Mouse (Mus musculus) cerebellum, adult 18-20 months (tissue): Measurements from ENCODE around the gene Anapc16.

Source experiments
- DNase-seq, 2 experiments: peaks; one replicate each; pipeline ENCODE4 v3.0.0; 2021

Gene Anapc16

DNA sequence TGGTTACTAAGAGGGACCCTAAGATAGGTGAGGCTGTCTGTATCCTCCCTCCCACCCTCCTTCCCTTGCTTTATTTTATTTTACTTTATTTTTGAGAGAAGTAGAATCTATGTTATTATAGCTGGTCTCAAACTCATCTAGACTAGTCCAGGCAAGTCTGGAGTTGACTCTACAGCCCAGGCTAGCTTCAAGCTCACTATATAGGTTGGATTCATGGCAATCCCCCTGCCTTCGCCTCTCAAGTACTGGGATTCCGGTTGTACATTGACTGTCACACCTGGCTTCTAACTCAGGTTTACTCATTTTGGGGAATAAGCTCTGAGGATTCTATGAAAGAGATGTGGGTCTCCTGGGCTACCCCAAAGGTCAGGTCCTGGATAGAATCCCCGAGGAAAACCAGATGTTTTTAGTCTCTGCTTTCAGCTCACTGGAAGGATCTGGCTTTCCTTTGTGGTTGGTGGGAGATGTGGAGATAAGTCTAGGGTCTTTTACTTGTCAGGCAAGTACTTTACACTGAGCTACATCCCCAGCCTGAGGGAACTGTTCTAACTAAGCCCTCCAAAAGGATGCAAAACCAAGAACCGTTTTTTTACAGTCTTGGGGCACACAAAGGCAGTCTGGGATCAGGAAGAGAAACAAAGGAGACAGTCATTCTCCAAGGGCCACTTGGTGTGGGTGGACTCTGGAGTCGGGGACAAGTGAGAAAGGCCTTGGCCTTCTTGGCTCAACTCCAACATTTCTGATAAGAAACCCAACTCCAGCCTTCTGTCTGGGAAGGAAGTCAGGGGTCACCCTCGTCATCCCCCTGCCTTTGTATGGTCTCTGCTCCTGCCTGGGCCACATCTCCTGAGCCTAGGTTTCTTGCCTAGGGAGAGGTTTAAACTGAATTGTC is 54.3 kb downstream of the Anapc16 start:
- no peak for DNase-seq

DNA sequence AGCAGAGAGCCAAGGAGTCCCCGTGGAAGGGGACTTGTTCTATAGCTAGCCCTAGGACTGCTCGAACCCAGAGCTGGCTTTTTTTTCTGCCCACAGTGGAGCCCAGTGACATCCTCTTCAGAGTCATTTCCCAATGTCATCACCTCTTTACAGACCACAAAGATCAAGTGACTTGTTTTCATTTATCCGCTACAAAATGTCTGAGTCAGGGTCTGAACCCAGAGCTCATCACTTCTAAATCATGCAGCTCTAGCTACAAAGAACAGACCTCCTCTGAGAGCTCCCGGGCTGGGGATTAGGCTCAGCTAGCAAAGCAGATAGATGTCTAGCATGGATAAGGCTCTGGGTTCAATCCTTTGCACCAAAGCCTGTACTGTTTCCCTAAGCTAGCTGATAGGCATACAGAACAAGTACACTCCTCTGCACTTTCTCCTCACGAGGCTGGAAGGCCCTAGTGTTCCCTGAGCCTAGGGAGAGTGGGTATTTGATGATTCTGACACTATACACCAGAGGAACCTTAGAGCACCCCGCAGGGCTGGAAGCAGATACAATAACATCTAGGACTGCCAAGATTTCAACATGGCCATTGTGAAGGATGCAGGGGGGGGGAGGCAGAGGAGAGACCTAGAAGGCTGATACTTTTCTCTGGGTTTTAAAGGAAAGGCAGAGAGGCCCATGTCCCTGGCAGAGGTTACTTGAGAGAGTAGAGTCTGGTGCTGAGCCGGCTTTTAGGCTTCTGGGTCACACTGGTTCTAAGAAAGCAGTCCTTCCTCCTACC is 55.5 kb downstream of the Anapc16 start:
- DNase-seq: no peak

DNA sequence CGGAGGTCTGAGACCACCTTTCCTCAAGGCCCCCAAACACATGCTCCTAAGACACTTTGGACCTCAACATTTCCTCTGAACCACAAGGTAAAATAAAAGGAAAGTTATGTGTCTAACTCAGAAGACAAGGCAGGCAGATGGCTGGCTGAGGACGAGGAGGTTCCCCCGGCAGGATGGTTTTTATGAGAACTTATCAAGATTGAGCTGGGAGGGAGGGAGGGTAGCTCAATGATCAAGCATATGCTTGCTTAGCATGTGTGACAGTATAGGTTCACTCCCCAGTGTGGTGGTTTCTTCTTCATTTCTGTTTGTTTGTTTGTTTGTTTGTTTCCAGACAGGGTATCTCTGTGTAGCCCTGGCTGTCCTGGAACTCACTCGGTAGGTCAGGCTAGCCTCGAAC is 56.6 kb downstream of the Anapc16 start:
- DNase-seq: no peak

DNA sequence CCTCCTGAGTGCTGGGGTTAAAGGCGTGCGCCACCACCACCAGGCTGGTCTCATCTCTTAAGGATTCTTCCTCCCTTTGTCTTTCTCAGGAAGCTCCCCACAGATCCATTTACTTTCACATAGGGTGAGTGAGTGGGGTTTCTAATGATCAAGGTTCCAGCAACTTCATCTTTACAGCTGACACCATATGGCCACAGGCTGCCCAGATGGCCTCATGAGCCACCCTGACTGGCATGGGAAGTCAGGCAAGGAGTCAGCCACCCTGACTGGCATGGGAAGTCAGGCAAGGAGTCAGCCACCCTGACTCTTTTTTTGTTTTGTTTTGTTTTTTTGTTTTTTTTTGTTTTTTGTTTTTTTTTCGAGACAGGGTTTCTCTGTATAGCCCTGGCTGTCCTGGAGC is 57.5 kb downstream of the Anapc16 start:
- peak; percentile 50 to 61 for DNase-seq

DNA sequence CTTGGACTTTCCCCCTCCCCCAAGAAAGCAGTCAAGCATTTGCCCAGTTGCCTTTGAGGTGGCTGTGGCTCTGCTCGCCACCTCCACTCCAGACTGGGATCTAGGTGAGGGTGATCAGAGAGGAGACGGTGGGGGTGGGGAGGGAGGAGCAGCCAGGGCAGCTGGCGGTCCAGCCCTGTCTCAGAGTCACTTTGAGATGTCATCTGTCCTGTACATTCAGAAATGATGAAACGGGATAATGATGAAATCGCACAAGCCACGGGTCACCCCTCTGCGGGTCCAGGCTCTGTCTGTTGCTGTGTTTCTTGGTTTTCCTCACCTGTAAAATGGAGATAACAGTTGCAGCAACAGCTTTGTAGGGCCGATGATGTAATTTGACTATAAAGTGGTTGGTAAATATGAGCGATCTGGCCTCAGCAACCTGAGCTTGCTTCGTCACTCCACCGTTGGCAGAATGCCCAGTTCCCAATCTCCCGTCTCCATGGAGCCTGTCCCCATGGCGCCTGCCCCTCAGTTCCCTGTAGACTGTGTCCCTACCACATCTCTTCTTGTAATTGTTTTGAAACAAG is 59.4 kb downstream of the Anapc16 start:
- DNase-seq: peak; percentile 71 to 75

DNA sequence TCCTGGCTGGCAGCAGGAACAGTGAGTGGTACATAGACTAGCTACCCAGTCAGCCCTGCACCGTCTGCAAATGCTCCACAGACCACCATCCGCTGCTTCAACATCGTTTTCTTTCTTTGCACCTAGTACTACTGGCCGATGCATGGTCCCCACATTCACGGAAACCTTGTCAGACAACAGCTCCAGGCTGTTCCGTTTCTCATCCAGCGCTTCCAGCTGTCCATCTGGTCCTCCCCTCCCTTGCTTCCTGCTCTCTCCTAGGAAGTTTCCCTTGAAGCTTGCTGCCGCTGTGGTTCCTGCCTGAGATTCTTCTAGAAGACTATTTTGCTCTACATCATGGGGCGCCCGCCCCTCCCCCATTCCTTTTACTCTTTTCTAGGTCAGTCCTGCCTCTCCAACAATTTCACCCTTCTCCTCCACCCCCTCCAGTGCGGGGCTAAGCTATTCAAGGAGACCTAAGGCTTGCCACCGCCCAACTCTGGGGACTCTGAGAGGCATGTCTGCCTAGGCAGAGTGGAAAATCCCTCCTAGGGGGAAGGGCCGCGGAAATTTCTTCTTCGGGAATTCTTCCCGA is 60.0 kb downstream of the Anapc16 start:
- peak; percentile 71 to 75 for DNase-seq

DNA sequence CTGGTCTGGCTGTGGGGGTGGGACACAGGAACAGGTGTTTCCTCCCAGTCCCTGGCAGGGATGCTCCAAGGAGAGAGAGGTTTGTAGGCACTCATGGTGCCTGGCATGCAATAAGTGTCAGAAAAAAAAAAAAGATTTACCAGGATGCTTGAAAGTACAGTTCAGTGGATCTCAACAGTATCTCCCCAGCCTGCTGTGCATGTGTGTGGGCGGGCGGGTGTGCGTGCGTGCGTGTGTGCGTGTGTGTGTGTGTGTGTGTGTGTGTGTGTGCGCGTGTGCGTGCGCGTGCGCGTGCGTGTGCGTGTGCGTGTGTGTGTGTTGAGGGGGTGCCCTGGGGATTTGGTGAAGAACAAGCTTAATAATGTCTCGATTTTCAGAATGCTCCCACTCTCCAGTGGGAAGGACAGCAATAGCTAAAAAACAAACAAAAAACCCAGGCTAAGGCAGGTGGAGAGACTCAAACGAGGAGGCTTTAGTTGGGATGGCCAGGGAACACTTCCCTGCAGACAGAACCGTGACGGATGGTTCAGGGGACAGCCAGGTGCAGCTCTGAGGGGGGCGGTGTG is 60.6 kb downstream of the Anapc16 start:
- DNase-seq: peak; percentile 63 to 73

DNA sequence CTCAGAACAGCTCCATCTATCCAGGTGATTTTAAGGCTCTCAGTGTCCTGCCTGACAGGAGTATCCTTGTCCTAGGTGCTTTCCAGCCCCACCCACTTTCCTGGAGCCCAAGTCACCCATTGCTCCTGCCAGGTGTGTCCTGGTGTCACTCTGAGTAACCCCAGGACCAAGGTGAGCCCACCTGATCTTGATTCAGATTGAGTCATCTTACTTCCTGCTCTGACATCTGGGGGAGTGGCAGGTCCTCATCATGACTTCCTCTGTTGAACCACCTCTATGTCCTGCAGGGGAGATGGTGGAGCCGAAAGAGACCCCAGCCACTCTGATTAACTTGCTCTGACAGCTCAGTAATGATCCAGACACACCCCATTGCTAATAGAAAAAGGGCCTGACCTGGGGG is 63.9 kb downstream of the Anapc16 start:
- no peak for DNase-seq

DNA sequence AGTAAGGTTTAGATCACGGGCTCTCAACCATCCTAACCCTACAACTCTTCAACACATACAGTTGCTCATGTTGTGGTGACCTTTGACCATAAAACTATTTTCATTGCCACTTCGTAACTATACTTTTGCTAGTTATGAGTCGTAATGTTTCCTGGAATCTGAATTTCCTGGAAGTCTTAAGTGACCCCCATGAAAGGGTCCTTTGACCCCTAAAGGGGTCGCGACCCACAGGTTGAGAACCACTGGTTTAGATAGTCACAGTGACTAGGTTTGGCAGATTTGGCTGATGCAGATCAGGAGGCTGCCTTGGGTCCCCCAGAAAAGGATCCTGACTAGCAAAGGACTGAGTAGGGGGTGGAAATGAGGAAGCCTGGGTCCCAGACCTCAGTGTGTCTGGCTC is 64.3 kb downstream of the Anapc16 start:
- DNase-seq: no peak
